Mouse (Mus musculus) limb, embryonic 12.5 days (tissue): Measurements from ENCODE around the gene Eif4e. TPM values are rescaled to one million over a fixed set of nuclear protein-coding genes. Genes with fewer than 3 reads are reported as not detected.

ENCODE experiments used
- ATAC-seq: fragments of 200-750 bp; cut with Nextera tagmentation; 2 replicates; pipeline ENCODE4 v1.8.0; 2017; ENCODE audit warnings: low read depth, moderate TSS enrichment; ENCODE audit not compliant: insufficient number of reproducible peaks, insufficient read depth, low FRiP score, low TSS enrichment
- H3K27ac ChIP-seq: fragments of 300-500 bp; sonication (generic); 2 replicates; pipeline ENCODE4 v1.5.1; 2016; ENCODE audit warnings: mild to moderate bottlenecking, moderate library complexity
- H3K27me3 ChIP-seq: fragments of 300-500 bp; sonication (generic); 2 replicates; pipeline ENCODE4 v1.6.1; 2016; ENCODE audit warnings: mild to moderate bottlenecking, moderate library complexity
- H3K36me3 ChIP-seq: fragments of 300-500 bp; sonication (generic); 2 replicates; pipeline ENCODE4 v1.6.1; 2016; ENCODE audit warnings: mild to moderate bottlenecking, moderate library complexity
- H3K4me1 ChIP-seq: fragments of 300-500 bp; sonication (generic); replicated peaks from 2 replicates; pipeline ENCODE4 v1.6.1; 2016
- H3K4me2 ChIP-seq: fragments of 300-500 bp; sonication (generic); 2 replicates; pipeline ENCODE4 v1.6.1; 2016; ENCODE audit warnings: mild to moderate bottlenecking, moderate library complexity
- H3K4me3 ChIP-seq: fragments of 300-500 bp; sonication (generic); replicated peaks from 2 replicates; pipeline ENCODE4 v1.5.1; 2016; ENCODE audit warnings: mild to moderate bottlenecking
- H3K9ac ChIP-seq: fragments of 300-500 bp; sonication (generic); replicated peaks from 2 replicates; pipeline ENCODE4 v1.6.1; 2016; ENCODE audit warnings: mild to moderate bottlenecking, moderate library complexity
- H3K9me3 ChIP-seq: fragments of 300-500 bp; sonication (generic); 2 replicates; pipeline ENCODE4 v1.6.1; 2016; ENCODE audit warnings: mild to moderate bottlenecking, moderate library complexity
- WGBS: fragments of 180-500 bp; shearing (Covaris S2); methylation state at CpG from one replicate; pipeline ENCODE4 v1.1.7; 2016; 5-methylcytosine and 5-hydroxymethylcytosine counted together
- polyA plus RNA-seq: library from polyadenylated mRNA; unstranded; fragments of >200 nt; fragmentation: Nextera tagmentation; extraction: Ambion mirVana; gene quantifications from 2 replicates; pipeline ENCODE4 v1.2.1, GENCODE M21; 2016

The Eif4e gene
- polyA plus RNA-seq, 1 experiment from 2014 or later = 380 TPM

GRCm38 (mm10) chr3:138517881-138518280 lies 8.1 kb upstream of the Eif4e start:
- no peaks in the 10 kb centered on the region for H3K36me3 ChIP-seq
- H3K27ac ChIP-seq = no peak overlapping the region
- peaks cover 6% of the 10 kb centered on the region; the same call in 1 of the 2 replicates for H3K4me1 ChIP-seq
- H3K27me3 ChIP-seq = no peaks in the 10 kb centered on the region
- ATAC-seq = no peak
- no peaks in the 10 kb centered on the region for H3K9me3 ChIP-seq
- H3K4me2 ChIP-seq = no peak overlapping the region
- WGBS = 64% methylated on average over 3 of the region's 3 CpGs
- H3K4me3 ChIP-seq = no peak overlapping the region
- H3K9ac ChIP-seq = no peak overlapping the region

DNA sequence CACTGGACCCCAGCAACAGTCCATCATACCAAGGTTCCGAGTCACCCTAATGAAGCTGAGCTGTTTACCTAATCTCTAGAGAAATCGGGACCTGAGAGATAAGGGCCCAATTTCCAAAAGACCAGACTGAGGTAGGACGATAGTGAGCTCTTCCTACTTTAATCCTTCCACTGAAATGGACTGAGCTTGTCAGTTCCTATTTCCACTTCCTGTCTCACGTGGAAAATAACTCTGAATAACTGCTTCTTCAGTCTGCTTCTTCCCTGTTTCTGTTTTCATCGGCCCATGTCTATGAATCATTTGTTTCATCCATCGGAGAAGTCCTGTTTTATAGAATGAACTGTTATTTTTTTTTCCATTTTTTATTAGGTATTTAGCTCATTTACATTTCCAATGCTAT lies 6.8 kb upstream of the Eif4e start:
- 84% methylated on average over 6 of the region's 6 CpGs for WGBS
- H3K4me3 ChIP-seq = no peak overlapping the region
- no peaks in the 10 kb centered on the region for H3K36me3 ChIP-seq
- no peaks in the 10 kb centered on the region for H3K4me1 ChIP-seq
- H3K27me3 ChIP-seq = no peaks in the 10 kb centered on the region
- no peak for ATAC-seq
- no peaks in the 10 kb centered on the region for H3K9me3 ChIP-seq
- no peak overlapping the region for H3K9ac ChIP-seq
- no peak overlapping the region for H3K27ac ChIP-seq
- no peak overlapping the region for H3K4me2 ChIP-seq

- Histone ChIP-seq H3K9ac (no peak overlapping the region), H3K9me3 (no peaks in the 10 kb centered on the region), H3K36me3 (no peaks in the 10 kb centered on the region), H3K4me3 (no peak overlapping the region), H3K4me1 (peaks cover 5% of the 10 kb centered on the region), H3K27ac (no peak overlapping the region), H3K4me2 (no peak overlapping the region), H3K27me3 (no peaks in the 10 kb centered on the region)
- ATAC-seq = no peak
- 91% methylated on average over 4 of the region's 4 CpGs for WGBS
Observed at GRCm38 (mm10) chr3:138523956-138524355, 2.0 kb upstream of the Eif4e start.

GRCm38 (mm10) chr3:138525494-138525893 lies 485 bp upstream of the Eif4e start:
- ATAC-seq = no peak
- Histone ChIP-seq H3K4me2 (peak overlapping the region; percentile 76), H3K27ac (no peak overlapping the region), H3K36me3 (no peaks in the 10 kb centered on the region), H3K4me3 (0 out of 2 replicates have a peak overlapping the region, but pooled peaks have one; percentile 51), H3K4me1 (peaks cover 16% of the 10 kb centered on the region), H3K9ac (no peak overlapping the region), H3K9me3 (no peaks in the 10 kb centered on the region), H3K27me3 (no peaks in the 10 kb centered on the region)
- WGBS = 48% methylated on average over 8 of the region's 8 CpGs

GRCm38 (mm10) chr3:138526916-138527666 lies 1.1 kb downstream of the Eif4e start:
- peak; percentile 85 for ATAC-seq
- Histone ChIP-seq H3K4me1 (peaks cover 24% of the 10 kb centered on the region), H3K27ac (peak overlapping the region; percentile 96), H3K4me3 (peak overlapping the region; percentile 98), H3K9ac (peak overlapping the region; percentile 96), H3K36me3 (peaks cover 3% of the 10 kb centered on the region; the same call in 1 of the 2 replicates), H3K4me2 (peak overlapping the region; percentile 77), H3K9me3 (no peaks in the 10 kb centered on the region), H3K27me3 (no peaks in the 10 kb centered on the region)
- WGBS = 1% methylated on average over 80 of the region's 85 CpGs

DNA sequence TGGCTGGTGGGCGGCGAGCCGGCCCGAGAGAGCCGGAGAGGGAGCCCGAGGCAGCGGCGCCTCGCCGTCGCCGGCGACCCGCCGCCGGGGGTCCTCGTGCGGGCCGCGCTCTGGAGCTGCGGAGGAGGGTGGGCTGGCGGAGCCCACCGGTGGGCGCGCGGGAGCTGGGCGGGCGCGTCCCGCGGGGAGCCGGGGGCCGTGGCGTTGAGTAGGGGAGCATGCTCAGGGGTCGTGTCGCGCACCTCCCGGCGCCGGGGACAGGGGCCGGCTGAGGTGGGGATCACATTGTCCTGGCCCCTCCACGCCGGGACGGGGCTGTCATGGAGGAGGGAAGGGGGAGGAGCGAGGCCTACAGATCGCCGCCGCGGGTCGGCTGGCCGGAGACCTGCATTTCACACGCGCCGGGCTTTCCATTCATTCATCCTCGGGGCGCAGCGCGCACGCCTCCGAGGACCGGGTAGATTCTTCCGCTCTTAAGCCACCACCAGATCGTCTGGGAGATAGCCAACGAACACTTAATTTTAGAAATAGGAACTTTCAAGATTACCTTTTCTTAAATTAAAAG lies 1.8 kb downstream of the Eif4e start:
- Histone ChIP-seq H3K27ac (peak overlapping the region; percentile 96), H3K27me3 (no peaks in the 10 kb centered on the region), H3K9ac (peak overlapping the region; percentile 96), H3K4me1 (peaks cover 24% of the 10 kb centered on the region), H3K4me3 (peak overlapping the region; percentile 98), H3K9me3 (no peaks in the 10 kb centered on the region), H3K4me2 (peak overlapping the region; percentile 77), H3K36me3 (peaks cover 3% of the 10 kb centered on the region; the same call in 1 of the 2 replicates)
- ATAC-seq = peak; percentile 62
- WGBS = under 1% methylated on average over 41 of the region's 64 CpGs

DNA sequence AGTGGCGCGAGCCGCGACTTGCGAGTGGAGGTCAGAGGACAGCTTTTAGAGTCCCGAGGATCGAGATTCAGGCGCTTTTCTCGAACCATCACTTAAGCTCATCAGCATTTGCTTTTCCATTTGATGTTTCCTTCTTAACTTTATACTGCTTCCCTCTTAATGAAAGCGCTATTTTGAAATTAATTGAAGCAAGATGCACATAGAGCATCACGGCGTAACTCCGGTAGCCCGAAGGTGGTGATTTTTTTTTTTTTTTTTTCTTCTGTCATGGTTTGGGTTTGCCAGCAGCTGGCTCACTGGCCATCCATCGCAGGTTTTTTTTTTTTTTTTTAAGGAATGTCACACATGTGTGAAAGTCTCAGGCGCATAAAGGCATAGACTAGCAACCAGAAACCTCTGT lies 2.3 kb downstream of the Eif4e start:
- no peak for ATAC-seq
- H3K9me3 ChIP-seq = no peaks in the 10 kb centered on the region
- peak overlapping the region; percentile 77 for H3K4me2 ChIP-seq
- peaks cover 26% of the 10 kb centered on the region for H3K4me1 ChIP-seq
- H3K36me3 ChIP-seq = peaks cover 3% of the 10 kb centered on the region; the same call in 1 of the 2 replicates
- H3K4me3 ChIP-seq = peak overlapping the region; percentile 98
- H3K27ac ChIP-seq = no peak overlapping the region
- no peaks in the 10 kb centered on the region for H3K27me3 ChIP-seq
- H3K9ac ChIP-seq = peak overlapping the region; percentile 96
- WGBS = under 1% methylated on average over 16 of the region's 16 CpGs

- Histone ChIP-seq H3K27ac (no peak overlapping the region), H3K9ac (no peak overlapping the region), H3K36me3 (peaks cover 7% of the 10 kb centered on the region; the same call in 1 of the 2 replicates), H3K4me1 (peaks cover 26% of the 10 kb centered on the region), H3K4me2 (no peak overlapping the region), H3K9me3 (no peaks in the 10 kb centered on the region), H3K4me3 (no peak overlapping the region), H3K27me3 (no peaks in the 10 kb centered on the region)
- WGBS = 87% methylated on average over 8 of the region's 8 CpGs
- no peak for ATAC-seq
Observed at GRCm38 (mm10) chr3:138530578-138531478, 4.8 kb downstream of the Eif4e start.

- peaks cover 26% of the 10 kb centered on the region for H3K4me1 ChIP-seq
- no peaks in the 10 kb centered on the region for H3K27me3 ChIP-seq
- H3K9ac ChIP-seq = no peak overlapping the region
- peaks cover 10% of the 10 kb centered on the region; the same call in 1 of the 2 replicates for H3K36me3 ChIP-seq
- 0 out of 2 replicates have a peak overlapping the region, but pooled peaks have one; percentile 9 for H3K27ac ChIP-seq
- no peaks in the 10 kb centered on the region for H3K9me3 ChIP-seq
- ATAC-seq = no peak
- H3K4me2 ChIP-seq = no peak overlapping the region
- H3K4me3 ChIP-seq = no peak overlapping the region
- 77% methylated on average over 12 of the region's 12 CpGs for WGBS
Observed at GRCm38 (mm10) chr3:138531479-138532181, 5.7 kb downstream of the Eif4e start.

GRCm38 (mm10) chr3:138532764-138533163 lies 6.8 kb downstream of the Eif4e start:
- no peak for ATAC-seq
- Histone ChIP-seq H3K4me2 (no peak overlapping the region), H3K9ac (no peak overlapping the region), H3K36me3 (peaks cover 10% of the 10 kb centered on the region; the same call in 1 of the 2 replicates), H3K9me3 (no peaks in the 10 kb centered on the region), H3K27me3 (no peaks in the 10 kb centered on the region), H3K4me3 (no peak overlapping the region), H3K4me1 (peaks cover 26% of the 10 kb centered on the region), H3K27ac (no peak overlapping the region)
- WGBS = 72% methylated on average over 2 of the region's 2 CpGs
